Mouse (Mus musculus): ENCODE data around the gene Pde3a. TPM values are rescaled to one million over a fixed set of nuclear protein-coding genes. Genes with fewer than 3 reads are reported as not detected.

Gene Pde3a
- polyA plus RNA-seq, 1 experiment from 2014 or later: 2.0 TPM

- Histone ChIP-seq H3K9me3 (no peaks in the 10 kb centered on the region), H3K27me3 (no peaks in the 10 kb centered on the region), H3K4me3 (replicated peaks) (no peak overlapping the region), H3K4me2 (no peak overlapping the region), H3K27ac (no peak overlapping the region), H3K4me1 (peaks cover 16% of the 10 kb centered on the region), H3K36me3 (replicated peaks) (no peaks in the 10 kb centered on the region), H3K9ac (no peak overlapping the region)
- 93% methylated on average over 13 of the region's 13 CpGs for WGBS
- no peak for ATAC-seq (ENCODE audit: low FRiP score)
Measured at GRCm38 (mm10) chr6:141432271-141432974, 183.4 kb downstream of the Pde3a start.

- H3K9ac ChIP-seq: no peak overlapping the region
- no peaks in the 10 kb centered on the region for H3K27me3 ChIP-seq
- no peaks in the 10 kb centered on the region for H3K9me3 ChIP-seq
- no peak overlapping the region for H3K4me2 ChIP-seq
- H3K4me3 ChIP-seq (replicated peaks): no peak overlapping the region
- peak overlapping the region; percentile 67 for H3K27ac ChIP-seq
- no peaks in the 10 kb centered on the region for H3K36me3 ChIP-seq (replicated peaks)
- H3K4me1 ChIP-seq: peaks cover 16% of the 10 kb centered on the region
- WGBS: 44% methylated on average over 10 of the region's 10 CpGs
- peak; percentile 81; the same call in 1 of the 2 replicates for ATAC-seq (ENCODE audit: low FRiP score)
Measured at GRCm38 (mm10) chr6:141433917-141434756, 185.1 kb downstream of the Pde3a start.

- H3K4me1 ChIP-seq: peaks cover 16% of the 10 kb centered on the region
- no peak overlapping the region for H3K9ac ChIP-seq
- 64% methylated on average over 4 of the region's 4 CpGs for WGBS
- ATAC-seq (ENCODE audit: low FRiP score): no peak
- no peaks in the 10 kb centered on the region for H3K36me3 ChIP-seq (replicated peaks)
- no peak overlapping the region for H3K4me3 ChIP-seq (replicated peaks)
- peak overlapping the region; percentile 67; the same call in 1 of the 2 replicates for H3K27ac ChIP-seq
- no peak overlapping the region for H3K4me2 ChIP-seq
- no peaks in the 10 kb centered on the region for H3K27me3 ChIP-seq
- no peaks in the 10 kb centered on the region for H3K9me3 ChIP-seq
Measured at GRCm38 (mm10) chr6:141435160-141435559, 186.1 kb downstream of the Pde3a start.

GRCm38 (mm10) chr6:141439965-141440364 lies 190.9 kb downstream of the Pde3a start:
- Histone ChIP-seq H3K4me2 (no peak overlapping the region), H3K27me3 (no peaks in the 10 kb centered on the region), H3K4me3 (replicated peaks) (no peak overlapping the region), H3K9me3 (no peaks in the 10 kb centered on the region), H3K9ac (no peak overlapping the region), H3K36me3 (replicated peaks) (no peaks in the 10 kb centered on the region), H3K27ac (no peak overlapping the region), H3K4me1 (0 out of 2 replicates have a peak, but pooled peaks cover 4% of the 10 kb centered on the region)
- 78% methylated on average over 3 of the region's 3 CpGs for WGBS
- ATAC-seq (ENCODE audit: low FRiP score): no peak

GRCm38 (mm10) chr6:141447547-141447946 lies 198.5 kb downstream of the Pde3a start:
- Histone ChIP-seq H3K4me1 (no peaks in the 10 kb centered on the region), H3K9ac (no peak overlapping the region), H3K9me3 (no peaks in the 10 kb centered on the region), H3K36me3 (replicated peaks) (no peaks in the 10 kb centered on the region), H3K4me3 (replicated peaks) (no peak overlapping the region), H3K4me2 (no peak overlapping the region), H3K27me3 (no peaks in the 10 kb centered on the region), H3K27ac (no peak overlapping the region)
- WGBS: 20% methylated on average over 3 of the region's 3 CpGs
- ATAC-seq (ENCODE audit: low FRiP score): peak; percentile 70

GRCm38 (mm10) chr6:141448886-141449285 lies 199.8 kb downstream of the Pde3a start:
- H3K27me3 ChIP-seq: no peaks in the 10 kb centered on the region
- 84% methylated on average over 8 of the region's 8 CpGs for WGBS

GRCm38 (mm10) chr6:141455335-141455734 lies 206.3 kb downstream of the Pde3a start:
- no peak for ATAC-seq (ENCODE audit: low FRiP score)
- 84% methylated on average over 5 of the region's 5 CpGs for WGBS
- no peaks in the 10 kb centered on the region for H3K4me1 ChIP-seq

More at GRCm38 (mm10) chr6:141448886-141449285, 199.8 kb downstream of the Pde3a start:
- Histone ChIP-seq H3K9ac (no peak overlapping the region), H3K4me3 (replicated peaks) (no peak overlapping the region), H3K9me3 (no peaks in the 10 kb centered on the region), H3K4me2 (no peak overlapping the region), H3K4me1 (no peaks in the 10 kb centered on the region), H3K36me3 (replicated peaks) (no peaks in the 10 kb centered on the region), H3K27ac (no peak overlapping the region)
- no peak for ATAC-seq (ENCODE audit: low FRiP score)

GRCm38 (mm10) chr6:141456591-141456990 lies 207.5 kb downstream of the Pde3a start:
- no peaks in the 10 kb centered on the region for H3K9me3 ChIP-seq
- H3K9ac ChIP-seq: no peak overlapping the region
- no peak overlapping the region for H3K27ac ChIP-seq
- H3K27me3 ChIP-seq: no peaks in the 10 kb centered on the region
- no peaks in the 10 kb centered on the region for H3K4me1 ChIP-seq
- no peak overlapping the region for H3K4me3 ChIP-seq (replicated peaks)
- WGBS: 82% methylated on average over 3 of the region's 3 CpGs
- H3K36me3 ChIP-seq (replicated peaks): no peaks in the 10 kb centered on the region
- H3K4me2 ChIP-seq: no peak overlapping the region
- ATAC-seq (ENCODE audit: low FRiP score): no peak

More at GRCm38 (mm10) chr6:141455335-141455734, 206.3 kb downstream of the Pde3a start:
- Histone ChIP-seq H3K9me3 (no peaks in the 10 kb centered on the region), H3K27ac (no peak overlapping the region), H3K36me3 (replicated peaks) (no peaks in the 10 kb centered on the region), H3K4me3 (replicated peaks) (no peak overlapping the region), H3K27me3 (no peaks in the 10 kb centered on the region), H3K4me2 (no peak overlapping the region), H3K9ac (no peak overlapping the region)

- Histone ChIP-seq H3K27me3 (no peaks in the 10 kb centered on the region), H3K36me3 (replicated peaks) (no peaks in the 10 kb centered on the region), H3K4me1 (no peaks in the 10 kb centered on the region), H3K4me2 (no peak overlapping the region), H3K27ac (no peak overlapping the region), H3K4me3 (replicated peaks) (no peak overlapping the region), H3K9me3 (peaks cover 3% of the 10 kb centered on the region; the same call in 1 of the 2 replicates), H3K9ac (no peak overlapping the region)
- ATAC-seq (ENCODE audit: low FRiP score): no peak
- WGBS: 87% methylated on average over 2 of the region's 2 CpGs
Measured at GRCm38 (mm10) chr6:141470251-141470650, 221.2 kb downstream of the Pde3a start.

- Histone ChIP-seq H3K36me3 (replicated peaks) (no peaks in the 10 kb centered on the region), H3K9me3 (peaks cover 3% of the 10 kb centered on the region; the same call in 1 of the 2 replicates), H3K27ac (no peak overlapping the region), H3K27me3 (no peaks in the 10 kb centered on the region), H3K4me2 (no peak overlapping the region), H3K9ac (no peak overlapping the region), H3K4me1 (no peaks in the 10 kb centered on the region), H3K4me3 (replicated peaks) (no peak overlapping the region)
- no peak for ATAC-seq (ENCODE audit: low FRiP score)
- 70% methylated on average over 2 of the region's 2 CpGs for WGBS
Measured at GRCm38 (mm10) chr6:141474223-141474622, 225.2 kb downstream of the Pde3a start.

GRCm38 (mm10) chr6:141474696-141475095 lies 225.6 kb downstream of the Pde3a start:
- WGBS: 58% methylated on average over 3 of the region's 3 CpGs
- Histone ChIP-seq H3K4me3 (replicated peaks) (no peak overlapping the region), H3K36me3 (replicated peaks) (no peaks in the 10 kb centered on the region), H3K4me1 (no peaks in the 10 kb centered on the region), H3K9ac (no peak overlapping the region), H3K27me3 (no peaks in the 10 kb centered on the region), H3K4me2 (no peak overlapping the region), H3K9me3 (peaks cover 3% of the 10 kb centered on the region; the same call in 1 of the 2 replicates), H3K27ac (no peak overlapping the region)
- no peak for ATAC-seq (ENCODE audit: low FRiP score)

GRCm38 (mm10) chr6:141485302-141486021 lies 236.4 kb downstream of the Pde3a start:
- no peaks in the 10 kb centered on the region for H3K27me3 ChIP-seq
- no peak overlapping the region for H3K4me3 ChIP-seq (replicated peaks)
- H3K36me3 ChIP-seq (replicated peaks): no peaks in the 10 kb centered on the region
- no peak overlapping the region for H3K9ac ChIP-seq
- WGBS: 63% methylated on average over 10 of the region's 10 CpGs
- no peaks in the 10 kb centered on the region for H3K9me3 ChIP-seq
- peak; percentile 65; the same call in 1 of the 2 replicates for ATAC-seq (ENCODE audit: low FRiP score)
- no peak overlapping the region for H3K27ac ChIP-seq
- H3K4me2 ChIP-seq: no peak overlapping the region
- H3K4me1 ChIP-seq: peaks cover 6% of the 10 kb centered on the region; the same call in 1 of the 2 replicates
